Mouse (Mus musculus): Measurements from ENCODE around the gene Fbxo6.
A peak's percentile ranks its signal among the peaks of the same experiment; 100 is the strongest.
"Not testable (repeated sequence)": the region's sequence is repeated elsewhere in the genome, so short reads cannot be mapped to it uniquely, and the experiment has no call there.

Fbxo6 gene

DNA sequence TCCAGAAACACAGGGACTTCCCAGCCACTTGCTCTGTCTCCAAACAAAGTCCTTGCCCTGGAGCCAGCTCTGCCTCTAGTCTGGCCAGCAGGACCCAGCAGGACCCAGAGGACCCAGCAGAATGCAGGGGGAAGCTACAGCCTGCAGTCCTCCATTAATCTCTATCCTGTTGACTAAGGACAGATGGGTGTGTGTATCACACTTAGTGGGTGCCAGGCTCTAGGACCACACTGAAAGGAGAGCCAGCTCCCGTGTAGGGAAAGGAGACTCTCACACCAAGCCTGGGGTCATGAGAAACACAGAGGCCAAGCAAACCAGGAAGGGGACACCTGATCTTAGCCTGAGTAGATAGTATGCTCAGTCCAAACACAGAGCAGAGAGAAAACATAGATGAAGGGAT lies 23.7 kb downstream of the Fbxo6 start:
- DNase-seq (ENCODE audit: low spot score in 2 of 2), result no peak

DNA sequence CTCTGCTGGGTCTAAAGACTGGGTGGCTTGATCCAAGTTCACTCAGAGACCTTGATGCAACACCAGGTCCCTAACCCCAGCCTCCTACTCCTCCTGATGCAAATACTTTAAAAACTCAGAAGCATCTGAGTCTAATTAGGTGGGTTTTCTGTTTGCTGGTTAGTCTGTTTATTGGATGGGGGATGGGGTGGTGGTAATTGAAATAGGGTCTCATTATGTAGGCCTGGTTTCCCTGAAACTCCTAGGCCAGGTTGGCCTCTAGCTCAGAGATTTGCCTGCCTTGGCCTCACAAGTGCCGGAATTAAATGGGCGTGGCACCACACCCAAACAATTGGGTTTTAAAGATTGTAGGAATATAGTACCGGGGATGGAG lies 29.3 kb downstream of the Fbxo6 start:
- no peak for DNase-seq (ENCODE audit: low spot score in 2 of 2)

DNA sequence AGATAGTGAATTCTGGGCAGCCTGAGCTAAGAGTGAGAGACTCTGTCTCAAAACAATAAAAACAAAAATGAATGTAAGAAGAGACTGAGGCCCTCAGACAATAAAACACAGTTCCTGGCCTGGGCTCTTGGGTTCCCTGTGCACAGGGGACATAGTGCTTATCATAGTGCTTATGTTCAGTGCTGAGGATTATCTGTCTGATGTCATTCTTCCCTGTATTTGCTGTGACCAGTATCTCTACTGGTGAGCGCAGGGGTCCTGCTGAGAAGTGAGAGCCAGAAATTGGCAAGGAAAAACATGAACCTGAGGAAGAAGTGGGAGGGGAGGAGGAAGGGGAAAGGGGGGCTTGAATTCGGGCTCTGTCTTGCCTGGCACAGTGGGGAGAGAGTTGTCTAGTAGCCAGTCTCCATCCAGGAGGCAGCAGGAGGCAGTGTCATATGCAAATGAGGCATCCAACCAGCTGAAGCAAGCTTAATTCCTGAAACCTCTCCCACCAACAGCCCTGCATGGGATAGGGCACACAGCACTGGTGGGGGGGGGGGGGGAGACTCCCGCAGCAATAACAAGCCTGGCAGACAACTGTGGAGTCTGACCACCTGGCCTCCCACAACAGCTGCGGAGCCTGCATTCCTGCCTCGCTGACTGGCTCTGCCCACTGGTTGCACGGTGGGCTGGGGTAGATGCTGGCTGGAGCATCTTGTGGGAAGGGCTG lies 29.8 kb downstream of the Fbxo6 start:
- no peak for DNase-seq (ENCODE audit: low spot score in 2 of 2)

DNA sequence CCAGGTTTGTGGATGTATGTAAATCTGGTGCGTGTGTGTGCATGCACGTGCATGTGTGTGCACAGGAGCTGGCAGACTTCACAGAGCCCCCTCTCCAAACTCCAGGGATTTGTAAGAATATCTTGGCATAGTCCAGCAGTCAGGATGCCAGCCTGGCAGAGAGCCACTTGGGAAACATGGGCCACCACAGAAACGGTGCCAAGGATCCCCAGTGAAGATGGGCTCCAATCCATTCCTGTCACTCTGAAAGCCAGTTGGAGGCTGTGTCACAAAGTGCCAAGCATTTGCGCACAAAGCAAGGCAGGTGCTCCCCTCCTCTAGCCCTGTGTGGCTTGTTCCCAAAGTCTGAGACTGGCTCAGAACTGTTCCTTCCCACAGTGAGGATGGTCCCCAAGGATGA lies 30.6 kb downstream of the Fbxo6 start:
- no peak for DNase-seq (ENCODE audit: low spot score in 2 of 2)

DNA sequence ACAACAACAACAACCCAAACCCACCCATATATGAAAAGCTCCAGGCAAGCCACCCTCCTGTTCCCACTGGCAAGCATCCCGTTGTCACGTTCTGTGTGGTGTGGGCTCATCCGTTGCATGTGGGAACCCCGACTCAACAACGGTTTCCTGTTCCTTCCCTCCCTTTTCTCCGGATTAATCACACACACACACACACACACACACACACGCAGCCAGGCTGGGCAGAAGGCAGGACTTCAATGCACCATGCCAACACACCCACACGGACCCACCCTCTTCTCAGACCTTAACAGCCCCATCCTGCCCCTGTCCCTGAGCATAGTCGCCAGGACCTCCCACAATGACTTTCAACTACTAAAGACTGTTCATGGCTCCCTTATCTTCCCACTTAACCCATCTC lies 31.4 kb downstream of the Fbxo6 start:
- DNase-seq (ENCODE audit: low spot score in 2 of 2), result no peak

DNA sequence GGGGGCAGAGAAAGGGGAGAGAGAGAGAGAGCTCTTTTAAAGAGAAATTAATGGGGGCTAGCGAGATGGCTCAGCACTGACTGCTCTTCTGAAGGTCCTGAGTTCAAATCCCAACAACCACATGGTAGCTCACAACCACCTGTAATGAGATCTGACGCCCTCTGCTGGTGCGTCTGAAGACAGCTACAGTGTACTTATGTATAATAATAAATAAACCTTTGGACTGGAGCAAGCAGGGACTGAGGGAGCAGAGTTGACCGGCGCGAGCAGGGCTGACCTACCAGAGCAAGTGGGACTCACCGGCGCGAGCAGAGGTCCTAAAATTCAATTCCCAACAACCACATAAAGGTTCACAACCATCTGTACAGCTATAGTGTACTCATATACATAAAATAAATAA lies 32.4 kb downstream of the Fbxo6 start:
- not testable (repeated sequence) for DNase-seq (ENCODE audit: low spot score in 2 of 2)

DNA sequence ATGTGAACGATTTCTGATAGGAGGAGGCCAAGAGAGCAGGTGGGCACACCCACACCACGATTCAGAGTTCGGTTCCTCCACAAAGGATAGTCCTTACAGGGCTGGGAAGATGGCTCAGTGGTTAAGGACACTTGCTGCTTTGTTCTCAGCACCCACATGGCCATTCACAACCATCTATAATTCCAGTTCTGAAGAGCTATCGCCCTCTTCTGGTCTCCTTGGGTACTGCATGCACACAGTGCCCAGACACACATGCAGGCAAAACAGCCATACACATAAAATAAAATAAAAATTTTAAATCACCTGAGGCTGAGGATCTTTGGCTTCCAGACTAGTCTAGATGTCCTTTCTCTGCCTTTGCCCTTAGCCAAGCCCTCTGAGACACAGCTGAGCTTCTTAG lies 34.5 kb downstream of the Fbxo6 start:
- no peak for DNase-seq (ENCODE audit: low spot score in 2 of 2)

DNA sequence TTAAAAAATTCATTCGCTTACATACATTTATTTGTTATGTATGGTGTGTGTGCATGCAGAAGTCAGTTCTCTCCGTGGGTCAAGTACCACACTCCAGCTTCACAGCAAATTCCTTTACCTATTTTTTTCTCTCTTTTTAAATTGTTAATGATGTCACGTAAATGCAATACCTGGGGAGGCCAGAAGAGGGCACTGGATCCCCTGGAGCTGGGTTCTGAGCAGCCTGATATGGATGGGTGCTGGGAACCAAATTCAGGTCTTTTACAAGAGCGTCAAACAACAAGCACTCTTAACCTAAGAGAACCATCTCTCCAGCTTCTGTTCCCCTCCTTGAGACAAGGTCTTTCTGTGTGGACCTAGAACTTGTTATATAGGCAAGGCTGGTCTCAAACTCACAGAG lies 35.3 kb downstream of the Fbxo6 start:
- no peak for DNase-seq (ENCODE audit: low spot score in 2 of 2)

DNA sequence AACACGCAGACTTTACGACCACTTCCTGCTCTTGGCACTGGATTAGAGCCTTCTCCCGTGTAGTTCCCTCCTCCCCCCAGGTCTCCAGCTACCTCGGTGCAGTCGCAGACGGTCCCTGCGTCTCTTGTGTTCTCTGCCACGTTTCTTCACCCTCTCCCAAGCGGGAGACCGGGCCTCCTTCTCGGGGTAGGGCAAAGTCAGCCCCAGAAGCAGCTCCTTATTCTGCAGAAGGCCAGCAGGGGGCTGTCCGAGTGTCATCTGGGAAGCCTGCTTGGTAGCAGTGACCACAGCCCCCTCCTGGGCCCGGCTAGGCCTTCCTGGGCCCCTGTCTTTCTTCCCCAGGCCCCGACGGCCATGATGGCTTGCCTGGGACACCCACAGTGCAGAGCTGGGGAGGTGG lies 36.5 kb downstream of the Fbxo6 start:
- peak in 1 of 2 experiments; percentile 30 for DNase-seq (ENCODE audit: low spot score in 2 of 2)

DNA sequence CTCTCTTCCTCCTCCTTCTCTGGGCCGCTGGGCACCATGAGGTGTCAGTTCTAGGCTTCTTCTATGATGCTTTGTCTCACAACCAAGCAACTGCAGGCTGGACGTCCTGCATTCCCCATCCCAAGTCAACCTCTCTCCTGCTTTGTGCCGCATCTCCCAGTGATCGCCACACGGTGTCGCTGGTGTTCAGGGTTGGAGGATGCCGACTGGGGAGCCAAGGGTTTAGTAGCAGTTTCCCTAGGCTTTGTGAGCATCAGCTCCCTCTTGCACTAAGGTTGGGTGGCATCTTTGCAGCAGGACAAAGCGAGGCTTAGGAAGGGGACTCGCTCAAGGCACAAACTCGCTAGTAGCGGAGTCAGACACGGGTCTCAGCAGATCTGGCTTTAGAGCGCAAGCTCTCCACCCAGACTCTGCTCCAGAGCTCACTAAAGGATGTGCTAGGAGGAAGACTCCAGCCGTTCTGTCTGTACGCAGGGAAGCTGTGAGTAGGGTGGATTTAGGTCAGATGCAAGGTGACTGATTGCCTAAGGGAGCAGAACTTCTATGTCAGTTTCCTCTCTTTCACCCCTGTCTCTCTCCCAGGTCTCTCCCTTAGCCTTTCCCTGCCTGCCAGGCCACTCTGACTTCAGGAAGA lies 37.1 kb downstream of the Fbxo6 start:
- DNase-seq (ENCODE audit: low spot score in 2 of 2), result peak; percentile 75 to 87

DNA sequence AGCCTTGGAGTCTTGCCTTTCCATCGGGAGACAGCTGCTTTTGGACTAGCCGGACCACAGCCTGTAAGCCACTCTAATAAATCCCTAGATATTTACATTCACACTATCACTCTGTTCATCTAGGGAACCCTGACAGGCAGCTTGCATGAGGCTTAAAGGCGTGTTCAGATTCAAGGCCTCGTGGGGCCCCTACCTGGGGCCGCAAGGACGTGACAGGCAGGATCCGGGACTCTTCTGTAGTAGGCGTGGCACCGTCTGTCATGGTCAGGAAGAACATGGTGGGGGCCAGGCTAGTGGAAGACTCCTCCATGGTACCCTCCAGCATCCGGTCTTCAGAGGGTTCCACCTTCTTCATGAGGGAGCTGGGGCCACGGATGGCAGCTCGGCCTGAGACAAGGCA lies 39.4 kb downstream of the Fbxo6 start:
- no peak for DNase-seq (ENCODE audit: low spot score in 2 of 2)

DNA sequence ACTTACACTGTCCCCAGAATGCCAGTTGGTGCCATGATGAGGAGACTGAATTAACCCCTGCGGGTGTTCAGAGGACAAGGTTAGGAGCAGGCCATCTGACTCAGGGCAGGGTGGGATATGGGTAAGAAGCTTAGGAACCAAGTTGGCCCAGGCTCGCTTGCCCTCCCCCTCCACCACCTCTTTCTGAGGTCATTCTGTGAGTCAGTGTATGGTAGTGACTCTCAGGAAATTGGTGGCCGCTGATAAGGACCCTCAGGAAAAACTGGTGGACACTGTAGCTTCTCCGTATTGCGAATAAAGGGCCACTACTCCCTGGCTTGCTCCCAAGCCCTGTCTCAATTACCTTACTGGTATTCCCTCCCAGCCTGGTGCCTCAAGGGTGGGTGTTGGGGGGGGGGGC lies 42.7 kb downstream of the Fbxo6 start:
- DNase-seq (ENCODE audit: low spot score in 2 of 2), result no peak

DNA sequence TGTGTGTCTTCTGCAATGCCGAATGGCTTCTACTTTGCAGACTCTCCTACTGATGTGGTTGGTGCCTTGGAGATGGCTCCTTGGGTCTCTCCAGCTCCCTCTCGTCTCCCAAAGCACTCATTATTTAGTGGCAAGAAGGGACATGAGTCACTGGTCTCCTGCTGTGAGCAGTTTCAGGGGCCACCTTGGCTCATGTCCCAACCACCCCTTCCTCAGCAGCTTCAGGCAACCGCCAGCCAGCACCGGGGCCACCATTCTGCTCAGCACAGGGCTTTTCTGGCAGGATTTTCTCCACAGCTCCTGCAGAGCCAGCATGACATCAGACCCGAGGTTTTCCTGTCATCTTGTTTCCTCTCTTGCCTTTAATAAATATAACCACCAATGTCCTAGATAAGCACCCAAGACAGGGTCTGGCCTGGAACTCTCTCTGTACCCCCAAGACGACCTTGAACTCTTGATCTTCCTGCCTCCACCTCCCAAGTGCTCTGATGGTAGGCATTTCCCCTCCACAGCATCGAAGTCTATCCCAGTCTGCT lies 43.3 kb downstream of the Fbxo6 start:
- no peak for DNase-seq (ENCODE audit: low spot score in 2 of 2)

DNA sequence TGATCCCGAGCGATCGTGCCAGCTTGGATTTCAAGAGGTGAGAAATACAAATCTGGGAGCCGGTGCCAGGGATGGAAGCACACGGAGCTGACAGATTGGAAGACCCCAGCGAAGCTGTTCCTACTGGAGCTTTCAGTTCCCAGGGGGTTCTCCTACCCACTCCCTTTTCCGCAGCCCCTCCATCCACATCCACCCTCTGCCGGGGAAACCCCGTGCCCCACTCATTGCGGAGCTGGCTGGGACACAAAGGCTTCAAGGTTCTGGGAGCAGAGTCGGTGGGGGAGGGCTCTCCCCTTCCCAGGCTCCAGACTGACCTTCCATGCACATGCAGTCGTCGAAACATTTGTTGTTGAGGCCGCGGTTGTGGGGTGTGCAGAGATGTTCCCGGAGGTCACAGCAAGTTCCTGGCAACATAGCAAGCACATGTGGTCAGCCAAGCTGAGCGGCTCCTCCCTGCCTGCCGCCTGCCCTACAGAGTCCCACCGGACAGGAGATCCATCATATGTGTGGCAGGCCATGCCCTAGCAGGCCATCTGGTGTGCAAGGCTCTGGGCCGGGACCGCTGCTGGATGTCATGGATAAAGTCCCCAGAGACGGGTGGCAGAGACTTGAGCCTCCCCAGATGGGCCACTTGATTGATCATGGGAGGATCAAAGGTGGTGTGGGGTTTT lies 44.2 kb downstream of the Fbxo6 start:
- no peak for DNase-seq (ENCODE audit: low spot score in 2 of 2)

DNA sequence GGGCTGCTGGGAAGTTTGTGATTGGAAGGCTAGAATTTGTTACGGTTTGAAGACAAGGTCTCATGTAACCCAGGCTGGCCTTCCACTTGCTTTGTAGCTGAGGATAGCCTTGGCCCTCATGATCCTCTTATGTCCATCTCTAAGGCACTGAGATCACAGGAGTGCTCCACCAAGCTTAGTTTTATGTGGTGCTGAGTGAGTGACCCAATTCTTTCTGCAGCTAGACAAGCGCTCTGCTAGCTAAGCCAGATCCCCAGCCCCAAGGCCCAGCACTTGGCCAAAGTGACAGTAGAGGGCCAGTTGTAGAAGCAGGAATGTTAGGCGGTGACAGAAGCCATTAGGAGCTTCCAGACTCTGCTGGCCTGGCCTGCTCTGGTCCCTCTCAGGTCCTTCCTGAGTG lies 47.8 kb downstream of the Fbxo6 start:
- no peak for DNase-seq (ENCODE audit: low spot score in 2 of 2)

DNA sequence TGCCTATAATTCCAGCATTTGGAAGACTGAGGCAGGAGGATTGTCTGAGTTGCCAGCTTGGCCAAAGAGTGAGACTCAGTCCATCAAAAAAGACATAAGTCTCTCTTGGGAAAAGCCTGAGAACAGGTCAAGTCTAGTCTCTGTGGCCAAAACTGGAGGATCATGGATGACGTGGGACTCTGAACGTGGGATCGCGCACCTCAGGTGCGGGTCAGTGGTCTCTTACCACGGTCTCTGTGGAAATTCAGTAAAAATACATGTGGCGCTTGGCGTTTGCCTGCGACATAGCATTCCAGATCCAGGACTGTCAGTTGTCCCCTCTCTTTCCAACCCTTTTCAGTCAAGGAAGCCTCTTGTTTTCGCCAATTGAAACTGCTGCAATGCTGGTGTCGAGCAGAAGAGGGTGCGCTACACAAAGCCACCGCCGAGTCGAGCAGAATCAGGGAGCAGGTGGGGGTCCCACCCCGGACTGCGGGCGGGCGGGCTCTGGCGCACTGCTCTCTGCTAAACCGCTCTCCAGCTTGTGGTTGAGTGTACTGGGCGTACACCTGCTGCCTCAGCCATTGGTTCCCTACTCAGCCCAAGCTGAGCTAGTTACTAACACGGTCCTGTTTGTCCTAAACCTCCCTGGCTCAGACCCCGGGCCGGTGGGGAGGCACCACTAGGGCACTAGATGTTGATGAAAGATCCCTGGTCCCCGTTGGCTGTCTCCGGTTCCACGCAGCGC lies 50.0 kb downstream of the Fbxo6 start:
- peak; percentile 87 to 89 for DNase-seq (ENCODE audit: low spot score in 2 of 2)

DNA sequence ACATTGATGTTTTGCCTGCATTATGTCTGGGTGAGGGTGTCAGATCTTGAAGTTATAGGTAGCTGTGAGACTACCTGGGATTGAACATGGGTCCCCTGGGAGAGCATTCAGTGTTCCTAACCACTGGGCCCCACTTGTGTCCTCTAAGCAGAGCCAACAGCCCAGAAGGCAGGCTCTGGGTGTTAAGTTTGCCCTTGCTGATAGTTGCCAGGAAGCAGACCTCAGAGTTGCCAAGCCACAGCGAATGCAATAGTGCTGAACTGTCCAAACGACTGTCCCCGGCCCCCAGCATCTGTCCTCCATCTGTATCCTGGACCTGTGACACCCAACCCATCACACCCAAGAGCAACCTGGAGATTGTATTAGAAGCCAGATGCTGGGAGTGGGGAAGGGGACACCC lies 53.3 kb downstream of the Fbxo6 start:
- DNase-seq (ENCODE audit: low spot score in 2 of 2), result no peak

DNA sequence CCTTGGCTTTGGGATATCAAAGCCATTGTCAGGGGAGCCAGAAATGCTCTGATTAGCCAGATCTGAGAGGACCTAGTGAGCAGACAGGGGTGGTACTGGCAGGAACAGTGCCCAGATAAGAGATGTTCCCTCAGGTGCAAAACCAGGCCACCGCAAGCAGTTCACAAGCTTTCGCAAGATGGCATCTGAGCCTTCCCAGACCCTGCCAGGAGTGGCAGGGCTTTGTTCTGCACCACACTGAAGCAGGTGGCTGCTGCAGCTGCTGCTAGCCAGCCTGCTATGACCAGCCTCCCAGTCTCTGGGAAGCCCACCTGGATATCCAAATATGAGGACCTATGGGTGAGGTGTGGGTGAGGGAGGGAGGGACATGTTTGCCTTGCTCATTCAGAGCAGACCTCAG lies 54.0 kb downstream of the Fbxo6 start:
- DNase-seq (ENCODE audit: low spot score in 2 of 2), result peak; percentile 67 to 82

Data from thymus, postnatal 10 days (tissue).